Mouse (Mus musculus) ES-E14 (cell line): ENCODE data around the gene 9130230L23Rik.

Source experiments
- CHD2 ChIP-seq: IDR thresholded peaks from 2 replicates; pipeline ENCODE4 v1.6.1; 2014; ENCODE audit warnings: mild to moderate bottlenecking, low read depth, low read length, inconsistent platforms
- MAFK ChIP-seq: IDR thresholded peaks from 2 replicates; pipeline ENCODE4 v1.6.1; 2014; ENCODE audit warnings: mild to moderate bottlenecking, low read depth, low read length, inconsistent platforms; ENCODE audit not compliant: insufficient read depth
- ZC3H11A ChIP-seq: IDR thresholded peaks from 2 replicates; pipeline ENCODE4 v1.6.1; 2012; ENCODE audit warnings: low read depth, mild to moderate bottlenecking, inconsistent platforms, low read length, borderline replicate concordance
- ZNF384 ChIP-seq: IDR thresholded peaks from 2 replicates; pipeline ENCODE4 v1.6.1; 2012; ENCODE audit warnings: low read depth, low read length, inconsistent platforms

DNA sequence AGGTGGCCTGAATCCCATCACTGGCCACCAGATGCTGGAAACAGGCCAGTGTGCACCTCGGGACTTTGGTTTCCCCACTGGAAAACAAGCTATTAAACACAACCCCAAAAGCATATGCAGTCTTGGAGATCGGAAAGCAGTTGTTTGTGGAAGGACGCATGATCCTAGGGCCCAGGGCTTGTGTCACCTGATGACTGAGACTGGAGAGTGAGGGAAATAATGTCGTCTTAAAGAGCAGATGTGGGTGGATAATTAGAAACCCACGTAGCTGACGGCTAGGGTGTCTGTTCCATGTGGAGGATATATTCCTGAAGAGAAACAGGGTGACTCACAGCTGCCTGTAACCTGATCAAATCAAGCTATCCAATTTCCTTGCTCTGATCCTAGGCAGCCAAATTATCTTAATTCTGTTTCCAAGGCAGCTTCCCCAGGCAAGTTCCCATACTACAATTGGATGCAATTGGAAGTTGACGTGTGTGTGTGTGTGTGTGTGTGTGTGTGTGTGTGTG, 38.3 kb downstream of the 9130230L23Rik start:
- TF ChIP-seq CHD2 = no peak
- TF ChIP-seq ZC3H11A = no peak
- no peak for TF ChIP-seq ZNF384
- TF ChIP-seq MAFK = no peak
